9 mouse cellular contexts compared by ENCODE assay signal in the genomic region with DNA sequence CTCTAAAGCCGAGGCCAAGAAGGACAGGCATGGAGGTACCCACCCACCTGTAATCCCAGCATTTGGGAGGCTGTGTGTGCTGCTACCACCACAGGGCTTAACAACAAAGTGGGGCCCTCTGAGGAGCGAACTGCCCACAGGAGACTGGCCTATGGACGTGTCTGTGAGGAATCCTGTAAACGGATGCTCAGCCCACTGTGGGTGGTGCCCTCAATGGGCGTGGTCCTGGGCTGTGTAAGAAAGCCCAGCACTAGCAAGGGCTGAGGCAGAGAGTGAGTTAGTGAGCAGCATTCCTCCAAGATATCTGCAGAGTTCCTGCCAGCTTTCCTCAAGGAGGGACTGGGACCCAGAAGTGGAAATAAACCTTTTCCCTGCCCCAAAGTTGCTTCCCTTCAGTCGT.
DNase-seq lines count a peak whose midpoint lies in the region; ATAC-seq and TF ChIP-seq lines count a peak whose summit lies in the region.
"Had no signal": no experiment of that assay in that cellular context is flagged by ENCODE, and none has a peak within 500 bp of the region (broad histone marks: within the 10 kb centered on the region; RNA-seq: fewer than 3 reads in every experiment).

No protein-coding gene starts in this region.

- no peaks in the 10 kb centered on the region for H3K9me3 ChIP-seq in G1E (replicated peaks)
- no peaks in the 10 kb centered on the region for H3K9me3 ChIP-seq in liver, embryonic 14.5 days (ENCODE audit: control insufficient read depth, low read length)
- no peaks in the 10 kb centered on the region for H3K9me3 ChIP-seq in hindbrain, embryonic 16.5 days (ENCODE audit: control insufficient read depth, low read length)
- H3K9me3 ChIP-seq: hindbrain, embryonic 15.5 days had no signal

- peaks cover 23% of the 10 kb centered on the region for H3K4me1 ChIP-seq in G1E (ENCODE audit: insufficient read depth, low read depth, low read length)
- H3K4me1 ChIP-seq in liver, embryonic 14.5 days (replicated peaks; ENCODE audit: control insufficient read depth in 2 of 2, insufficient read depth in 2 of 2, low read length in 1 of 2): peaks cover 18% of the 10 kb centered on the region in 2 experiments
- no peaks in the 10 kb centered on the region for H3K4me1 ChIP-seq in hindbrain, embryonic 16.5 days (ENCODE audit: control insufficient read depth, insufficient read depth, low read depth, low read length)
- H3K4me1 ChIP-seq: hindbrain, embryonic 15.5 days had no signal

- no peak overlapping the region; the same call in 1 of the 2 replicates for H3K9ac ChIP-seq in liver, embryonic 14.5 days (replicated peaks)
- no peak overlapping the region for H3K9ac ChIP-seq in hindbrain, embryonic 16.5 days (ENCODE audit: low read depth, low read length)
- H3K9ac ChIP-seq: hindbrain, embryonic 15.5 days had no signal

- H3K36me3 ChIP-seq in G1E (replicated peaks): no peaks in the 10 kb centered on the region
- no peaks in the 10 kb centered on the region for H3K36me3 ChIP-seq in liver, embryonic 14.5 days (replicated peaks; ENCODE audit: control insufficient read depth, insufficient read depth, low read depth)
- H3K36me3 ChIP-seq in hindbrain, embryonic 16.5 days (ENCODE audit: control insufficient read depth, insufficient read depth, low read length): peaks cover 25% of the 10 kb centered on the region

- H3K27me3 ChIP-seq in G1E (ENCODE audit: insufficient read depth, low read length): no peaks in the 10 kb centered on the region
- no peaks in the 10 kb centered on the region for H3K27me3 ChIP-seq in liver, embryonic 14.5 days (ENCODE audit: control insufficient read depth, insufficient read depth, low read length)
- no peaks in the 10 kb centered on the region for H3K27me3 ChIP-seq in hindbrain, embryonic 16.5 days (replicated peaks; ENCODE audit: control insufficient read depth, insufficient read depth, low read length)
- H3K27me3 ChIP-seq: hindbrain, embryonic 15.5 days had no signal

- DNase-seq in G1E (ENCODE audit: low spot score): peak; percentile 78
- peak; percentile 32 for DNase-seq in c-Kit-positive CD71-negative TER-119-negative erythroid progenitor cells, embryonic 14.5 days (ENCODE audit: low read depth)
- DNase-seq in induced T-regulatory cell, adult 2 months (ENCODE audit: low read depth): peak; percentile 52
- peak; percentile 38 to 49 (median 43) for DNase-seq in liver, embryonic 14.5 days (ENCODE audit: low read depth in 3 of 3, low spot score in 3 of 3)
- no peak for DNase-seq in cerebellum, adult 11-12 months
- DNase-seq in adipocyte (ENCODE audit: low spot score): no peak
- no peak for DNase-seq in cerebellum, postnatal 4 days (ENCODE audit: low spot score in 2 of 2)

- ATAC-seq in G1E (ENCODE audit: extremely low read depth, insufficient number of reproducible peaks, low FRiP score, poor library complexity, severe bottlenecking): peak; percentile 89
- ATAC-seq in liver, embryonic 14.5 days (ENCODE audit: insufficient read depth): peak; percentile 76
- no peak for ATAC-seq in hindbrain, embryonic 16.5 days

- 21% methylated on average over 6 of the region's 6 CpGs for WGBS in liver, embryonic 14.5 days (ENCODE audit: insufficient replicate concordance)
- 74% methylated on average over 6 of the region's 6 CpGs for WGBS in hindbrain, embryonic 16.5 days

- peak overlapping the region; percentile 40 for H3K4me2 ChIP-seq in liver, embryonic 14.5 days (ENCODE audit: low read depth)
- no peak overlapping the region for H3K4me2 ChIP-seq in hindbrain, embryonic 16.5 days (ENCODE audit: low read length)
- H3K4me2 ChIP-seq: hindbrain, embryonic 15.5 days had no signal

- no peak for TF ChIP-seq EP300 in liver, embryonic 14.5 days (IDR thresholded peaks at IDR 0.05; ENCODE audit: low read depth)

- H3K27ac ChIP-seq in liver, embryonic 14.5 days: no peak overlapping the region
- no peak overlapping the region for H3K27ac ChIP-seq in hindbrain, embryonic 16.5 days (ENCODE audit: low read depth, low read length)
- H3K27ac ChIP-seq: hindbrain, embryonic 15.5 days had no signal

- TF ChIP-seq CTCF in G1E (IDR thresholded peaks at IDR 0.05; ENCODE audit: low read depth, low read length): no peak
- TF ChIP-seq CTCF in liver, embryonic 14.5 days (IDR thresholded peaks at IDR 0.05; ENCODE audit: low read depth): no peak

- peak overlapping the region; percentile 39; the same call in 1 of the 2 replicates for H3K4me3 ChIP-seq in G1E (ENCODE audit: low read depth, low read length)
- H3K4me3 ChIP-seq in liver, embryonic 14.5 days (ENCODE audit: insufficient read depth in 1 of 2, low read depth in 2 of 2, low read length in 2 of 2): no peak overlapping the region
- H3K4me3 ChIP-seq in hindbrain, embryonic 16.5 days (ENCODE audit: low read length): no peak overlapping the region
- H3K4me3 ChIP-seq: hindbrain, embryonic 15.5 days had no signal

Comparison
In these comparisons a context has a peak if more than half of its experiments do, and no peak if none do; other contexts are left out.
1. DNase-seq: peak in G1E (single experiment), c-Kit-positive CD71-negative TER-119-negative erythroid progenitor cells, embryonic 14.5 days (single experiment), induced T-regulatory cell, adult 2 months (single experiment) and liver, embryonic 14.5 days (3 of 3); none in cerebellum, adult 11-12 months (single experiment), adipocyte (single experiment) and cerebellum, postnatal 4 days (0 of 2).